Mouse (Mus musculus) adrenal gland, postnatal 14 days (tissue): ENCODE data around the gene Psma5. TPM values are rescaled to one million over a fixed set of nuclear protein-coding genes. Genes with fewer than 3 reads are reported as not detected.

ENCODE experiments used
- DNase-seq: peaks from one replicate; pipeline ENCODE4 v3.0.0; 2021; ENCODE audit warnings: mixed read lengths
- total RNA-seq: library from RNA; stranded (reverse); gene quantifications from 2 replicates; pipeline ENCODE4 v1.2.3, GENCODE M21; 2021

The Psma5 gene
- total RNA-seq, 1 experiment from 2014 or later = 83.9 TPM

GRCm38 (mm10) chr3:108282401-108283240 lies 25.9 kb downstream of the Psma5 start:
- DNase-seq = peak; percentile 35

DNA sequence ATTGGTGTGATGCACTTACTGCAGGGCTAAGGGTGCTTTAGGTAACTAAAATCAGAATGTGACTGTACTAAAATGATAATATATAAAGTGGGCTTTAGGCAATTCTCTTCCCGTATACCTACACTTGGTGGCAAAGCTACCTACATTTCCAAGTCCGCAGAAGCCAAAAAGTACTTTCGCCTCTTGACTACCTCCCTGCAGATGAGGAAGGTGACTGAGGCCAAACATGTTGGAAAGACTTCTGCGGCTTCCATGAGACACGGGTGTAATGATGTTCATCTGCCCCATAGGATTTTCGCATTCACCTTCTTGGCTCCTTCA lies 26.5 kb downstream of the Psma5 start:
- DNase-seq = no peak

GRCm38 (mm10) chr3:108283781-108284601 lies 27.3 kb downstream of the Psma5 start, which contains the start of gene Sort1:
Sort1 (plus strand) TSS chr3:108284082.
- DNase-seq = peak; percentile 93

GRCm38 (mm10) chr3:108285078-108285711 lies 28.5 kb downstream of the Psma5 start:
- no peak for DNase-seq

GRCm38 (mm10) chr3:108286671-108287439 lies 30.1 kb downstream of the Psma5 start:
- no peak for DNase-seq

DNA sequence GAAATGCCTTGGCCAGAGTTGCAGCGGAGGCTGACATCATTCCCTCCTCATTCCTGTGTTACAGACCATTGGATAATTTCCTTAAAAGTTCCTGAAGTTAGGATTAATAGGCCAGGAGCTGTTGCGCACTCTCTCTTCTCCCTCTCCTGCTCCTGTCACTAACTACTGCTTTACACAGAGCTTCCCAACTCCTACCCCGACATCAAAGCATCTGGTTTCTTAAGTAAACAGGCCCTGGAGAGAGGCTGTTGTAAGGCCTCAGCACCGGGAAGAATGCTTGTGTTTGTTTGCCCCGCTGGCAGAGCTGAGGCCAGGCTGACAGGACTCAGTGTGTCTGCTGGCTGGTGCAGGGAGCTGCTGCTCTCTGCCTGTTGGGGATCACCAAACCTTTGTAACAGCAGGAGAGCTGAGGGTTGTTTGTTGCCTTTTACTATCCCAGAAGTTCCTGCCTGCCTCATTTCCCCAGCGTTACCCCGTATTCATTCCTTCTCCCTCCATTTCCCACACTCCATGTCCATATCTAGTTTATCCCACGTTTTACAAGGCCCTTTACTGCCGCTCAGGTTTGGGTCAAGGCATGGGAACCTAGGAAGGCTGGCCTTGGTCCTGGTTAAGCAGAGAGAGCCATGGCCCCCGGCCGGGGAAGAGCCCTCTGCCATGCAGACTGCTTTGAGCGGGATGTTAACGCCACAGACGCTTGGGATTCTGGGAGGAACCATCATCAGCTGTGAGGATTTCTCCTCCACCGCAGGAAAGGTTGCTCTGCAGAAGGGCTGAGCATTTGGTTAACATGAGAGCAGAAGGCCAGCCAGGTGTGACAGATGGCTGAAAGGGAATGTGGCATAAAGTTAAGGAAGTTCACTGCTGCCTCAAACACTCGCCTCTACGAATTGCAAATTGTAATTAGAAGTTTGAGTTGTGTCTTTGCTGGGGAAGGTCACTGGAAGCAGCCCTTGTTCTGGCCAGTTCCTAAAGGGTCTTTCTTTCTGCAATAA lies 31.4 kb downstream of the Psma5 start:
- no peak for DNase-seq

DNA sequence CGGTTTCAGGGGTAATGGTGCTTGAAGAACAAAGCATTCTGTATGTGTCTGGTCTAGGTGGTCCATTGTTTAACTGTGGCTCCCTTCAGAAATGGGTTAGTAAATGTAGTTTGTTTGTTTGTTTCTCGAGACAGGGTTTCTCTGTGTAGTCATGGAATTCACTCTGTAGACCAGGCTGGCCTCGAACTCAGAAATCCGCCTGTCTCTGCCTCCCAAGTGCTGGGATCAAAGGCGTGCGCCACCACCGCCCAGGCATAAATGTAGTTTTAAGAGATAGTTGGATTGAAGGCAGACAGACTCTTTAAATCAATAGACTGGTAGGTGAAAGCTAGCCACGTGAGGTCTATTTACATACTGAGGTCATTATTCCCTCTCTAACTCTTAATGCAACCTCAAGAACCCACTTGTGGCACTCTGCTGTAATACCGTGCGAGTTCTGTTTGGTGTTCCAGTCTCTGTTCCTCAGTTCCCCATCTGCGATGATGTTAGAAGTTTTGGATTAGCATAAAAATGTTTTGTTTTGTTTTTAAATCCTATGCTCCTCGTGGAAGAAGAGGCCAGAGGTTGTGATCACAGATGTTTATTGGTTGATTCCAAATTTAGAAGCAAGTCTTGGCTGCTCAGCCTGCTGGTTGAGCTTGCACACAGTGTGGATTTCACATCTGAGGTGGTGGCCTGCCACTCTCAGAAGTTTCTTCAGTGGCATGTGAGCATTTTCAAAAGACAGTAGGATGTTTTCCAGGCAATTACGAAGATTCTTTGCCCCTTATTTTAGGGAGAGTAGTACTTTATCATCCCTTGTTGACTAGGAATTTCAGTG lies 32.8 kb downstream of the Psma5 start:
- DNase-seq = no peak

GRCm38 (mm10) chr3:108291036-108291799 lies 34.5 kb downstream of the Psma5 start:
- no peak for DNase-seq

DNA sequence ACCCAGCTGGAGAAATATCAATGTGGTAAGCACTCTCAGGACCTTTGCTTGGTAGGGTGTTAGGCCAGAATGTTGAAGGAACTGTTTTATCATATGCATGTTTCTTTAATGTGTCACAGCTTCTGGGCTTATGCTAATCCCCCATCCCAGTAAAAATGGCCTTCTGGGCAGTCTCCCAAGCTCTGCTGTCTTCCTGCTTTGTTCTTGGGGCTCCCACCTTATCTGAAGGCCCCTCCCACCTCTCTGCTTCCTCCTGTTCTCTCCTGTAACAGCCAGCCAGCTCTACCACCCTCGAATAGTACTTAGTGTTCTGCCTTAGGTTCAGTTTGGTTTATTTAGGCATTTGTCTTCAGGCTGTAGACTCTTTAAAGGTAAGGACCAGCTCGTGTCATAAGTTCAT lies 37.7 kb downstream of the Psma5 start:
- no peak for DNase-seq

DNA sequence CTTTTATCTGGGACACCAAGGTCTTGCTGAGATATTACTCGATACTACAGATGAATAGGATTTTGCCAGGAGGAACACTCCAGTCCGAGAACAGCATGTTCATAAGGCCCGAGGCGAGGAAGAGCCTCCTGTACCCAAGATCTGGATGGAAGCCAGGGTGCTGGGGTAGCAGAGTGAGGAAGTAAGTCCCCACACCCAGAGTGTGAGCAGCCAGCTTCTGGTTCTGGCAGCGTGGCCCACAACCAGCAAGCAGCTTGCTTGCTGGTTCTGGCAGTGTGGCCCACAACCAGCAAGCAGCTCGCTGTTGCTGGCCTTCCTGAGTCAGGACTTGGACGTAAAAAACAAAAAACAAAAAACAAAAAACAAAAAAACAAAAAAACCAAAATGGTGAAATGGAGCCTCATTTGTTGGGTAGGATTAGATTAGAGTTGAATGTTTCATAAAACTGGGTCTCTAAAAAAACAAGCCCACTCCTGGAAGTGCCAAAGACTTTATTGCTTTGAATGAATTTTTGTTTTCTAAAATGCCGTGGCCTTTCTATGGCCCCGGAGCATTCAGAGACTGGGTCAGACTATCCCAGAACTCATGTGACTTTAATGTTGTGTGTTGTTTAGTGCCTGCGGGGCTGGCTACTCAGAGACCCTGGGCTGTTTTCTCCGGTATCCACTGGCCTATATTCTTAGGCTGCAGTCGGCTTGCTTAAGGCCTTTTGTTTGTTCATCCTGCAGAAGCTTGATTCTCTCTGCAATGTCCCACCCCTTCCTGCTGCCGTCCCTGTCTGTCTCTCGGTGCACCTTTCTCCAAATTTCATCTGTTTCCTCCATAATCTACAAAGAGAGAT lies 38.9 kb downstream of the Psma5 start:
- peak; percentile 67 for DNase-seq

- peak; percentile 88 for DNase-seq
Measured at GRCm38 (mm10) chr3:108296220-108297049, 39.7 kb downstream of the Psma5 start.

DNA sequence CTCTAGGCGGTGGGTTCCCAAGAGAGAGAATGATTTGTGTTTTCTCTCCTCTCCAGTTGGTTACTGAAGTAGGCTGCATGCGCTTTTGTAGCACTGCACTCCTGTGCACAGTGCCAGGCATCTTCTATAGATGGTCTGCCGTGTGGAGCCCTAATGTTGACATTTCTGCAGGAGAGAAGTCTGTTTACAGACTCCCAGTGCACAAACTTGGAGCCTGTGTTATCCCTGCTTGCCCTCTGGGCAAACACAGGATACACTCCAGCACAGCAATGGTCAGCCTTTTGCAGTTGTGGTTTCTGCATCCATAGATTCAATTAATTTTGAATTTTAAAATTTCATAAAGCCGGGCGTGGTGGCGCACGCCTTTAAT lies 40.3 kb downstream of the Psma5 start:
- no peak for DNase-seq

DNA sequence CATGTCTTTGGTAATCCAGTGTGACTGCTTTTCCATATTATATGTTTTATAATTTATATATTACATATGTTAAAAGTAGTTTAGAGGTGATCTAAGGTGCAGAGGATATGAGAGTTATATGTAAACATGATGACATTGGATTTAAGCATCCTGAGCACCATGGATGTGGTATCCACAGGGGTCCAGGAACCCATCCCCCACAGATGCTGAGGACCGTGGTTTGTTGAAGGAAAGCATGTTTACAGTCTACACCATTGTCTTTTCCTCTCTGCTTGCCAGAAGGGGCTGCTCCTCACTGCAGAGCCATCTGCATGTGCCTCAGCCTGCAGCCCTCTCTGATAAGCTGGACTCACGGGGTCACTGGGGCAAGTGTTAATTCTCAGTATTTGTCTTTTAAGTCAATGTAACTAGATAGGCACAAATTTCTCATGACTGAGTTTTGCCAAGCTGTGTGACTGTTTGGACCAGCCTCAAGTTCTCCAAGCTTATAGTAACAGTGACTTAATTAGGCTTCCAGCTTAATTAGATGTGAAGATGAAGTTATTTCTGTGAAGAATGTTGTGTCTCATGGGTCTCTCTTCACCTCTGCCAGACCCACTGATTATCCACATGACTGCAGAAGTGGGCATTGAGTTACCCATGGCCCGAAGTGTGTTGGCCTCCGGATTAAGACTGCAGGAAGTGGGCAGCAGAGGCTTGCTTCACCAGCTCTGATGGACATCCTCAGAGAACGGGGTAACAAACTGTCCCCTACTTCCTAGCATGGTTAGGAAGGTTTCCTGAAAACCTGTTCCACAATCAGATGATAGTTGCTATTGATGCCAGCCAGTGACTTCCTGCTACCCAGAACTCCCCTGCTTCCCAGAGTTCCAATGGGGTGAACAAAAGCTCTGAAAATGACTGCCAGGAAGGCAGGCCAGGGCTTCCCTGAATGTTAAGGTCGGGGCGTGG lies 41.2 kb downstream of the Psma5 start:
- peak; percentile 33 for DNase-seq

DNA sequence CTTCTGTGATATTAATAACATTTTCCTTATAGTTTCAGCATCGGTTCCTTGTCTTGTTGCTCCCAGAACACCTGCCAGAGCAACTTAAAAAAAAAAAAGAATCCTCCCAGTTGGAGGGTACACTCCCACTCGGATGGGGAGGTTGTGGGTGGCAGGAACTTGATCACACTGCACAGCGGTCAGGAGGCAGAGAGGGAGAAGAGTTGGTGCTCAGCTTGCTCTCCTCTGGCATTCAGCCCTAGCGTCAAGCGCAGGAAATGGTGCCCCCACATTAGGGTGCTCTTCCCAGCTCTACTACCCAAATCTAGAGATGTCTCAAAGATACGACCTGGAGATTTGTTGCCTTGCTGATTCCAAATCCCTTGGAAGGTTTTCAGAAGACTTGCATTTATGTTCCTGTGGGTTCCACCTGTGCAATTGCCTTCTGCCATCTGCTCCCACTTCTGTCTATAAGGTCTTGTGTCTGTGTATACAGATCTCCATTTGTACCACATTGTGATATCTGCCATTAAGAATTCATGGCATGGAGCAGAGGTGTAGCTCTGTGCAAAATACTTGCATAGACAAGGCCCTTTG lies 43.8 kb downstream of the Psma5 start:
- no peak for DNase-seq

DNA sequence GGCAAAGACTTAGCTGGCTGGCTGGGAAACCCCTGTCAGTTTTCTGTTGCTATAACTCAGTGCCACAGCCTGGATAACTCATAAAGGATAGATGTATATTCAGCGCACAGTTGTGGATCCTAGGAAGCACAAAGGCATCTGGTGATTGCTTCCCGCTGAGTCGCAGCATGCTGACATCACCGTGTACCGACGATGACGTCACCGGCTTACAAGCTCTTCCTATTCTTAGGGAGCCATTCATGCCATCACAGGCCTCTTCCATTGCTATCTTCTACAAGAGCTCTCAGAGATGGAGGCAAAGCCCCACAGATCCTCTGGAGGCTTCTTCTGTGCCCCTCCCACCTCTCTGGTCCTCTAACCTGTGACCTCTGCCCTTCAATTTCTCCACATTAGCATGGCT lies 47.0 kb downstream of the Psma5 start:
- no peak for DNase-seq

DNA sequence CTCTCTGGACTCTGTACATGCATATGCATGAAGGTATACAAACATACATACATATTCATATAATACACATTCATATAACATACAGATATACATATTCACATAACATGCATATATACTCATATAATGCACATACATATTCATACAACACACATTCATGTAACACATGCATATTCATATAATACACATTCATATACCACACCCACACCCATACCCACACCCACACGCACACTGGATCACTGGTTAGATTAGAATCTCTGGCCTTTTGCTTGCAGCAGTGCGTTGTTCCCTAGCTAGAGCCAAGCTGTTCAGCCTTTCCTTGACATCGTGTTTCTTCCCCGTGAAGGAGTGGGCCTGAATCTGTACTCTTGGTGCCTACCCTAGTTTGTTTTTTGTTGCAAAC lies 48.0 kb downstream of the Psma5 start:
- no peak for DNase-seq
